Mouse (Mus musculus): ENCODE measurements around the gene Rnf34.

Rnf34 gene

GRCm38 (mm10) chr5:122849521-122850318, at the start of gene Rnf34:
Rnf34 (plus strand) TSS chr5:122850048.
- peak; percentile 96 for DNase-seq (ENCODE audit: extremely low spot score, low spot score)

- DNase-seq (ENCODE audit: extremely low spot score, low spot score): no peak
Measured at GRCm38 (mm10) chr5:122800345-122801010, 49.4 kb upstream of the Rnf34 start.

DNA sequence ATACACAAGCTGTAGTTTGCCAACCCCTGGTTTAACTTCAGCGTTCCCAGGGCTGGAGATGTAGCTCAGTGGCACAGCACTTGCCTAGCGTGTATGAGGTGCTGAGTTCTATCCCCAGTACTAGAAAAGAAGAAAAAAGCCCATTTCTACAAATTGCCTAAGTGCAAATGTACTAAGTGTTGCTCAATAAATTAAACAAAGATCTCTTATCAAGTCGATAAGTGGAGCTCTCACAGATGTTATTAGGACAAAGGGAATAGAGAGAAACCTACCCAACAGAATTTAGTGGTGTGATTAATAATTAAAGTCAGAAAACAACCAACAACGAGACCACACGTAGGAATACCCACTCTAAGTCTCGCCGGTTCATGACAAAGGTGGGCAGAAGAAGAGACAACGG, 48.2 kb upstream of the Rnf34 start:
- DNase-seq (ENCODE audit: extremely low spot score, low spot score): no peak

DNA sequence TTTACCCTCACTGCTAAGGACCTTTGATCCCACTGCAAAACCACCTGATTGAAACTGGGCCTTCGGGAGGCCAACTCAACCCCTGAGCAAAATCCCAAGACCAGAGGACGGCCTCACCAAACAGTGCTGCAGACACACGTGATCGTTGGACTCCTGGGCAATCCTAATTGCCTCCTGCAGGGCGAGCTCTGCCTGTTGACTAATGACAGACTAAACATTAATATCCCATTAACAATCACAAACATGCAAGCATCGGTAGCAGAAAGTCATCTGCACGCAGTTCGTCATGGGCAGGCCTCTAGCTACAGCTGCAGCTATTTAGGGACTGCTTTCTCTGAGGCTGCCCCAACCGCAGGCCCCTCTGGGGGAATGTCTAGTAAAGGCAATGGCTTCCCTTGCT, 47.1 kb upstream of the Rnf34 start:
- DNase-seq (ENCODE audit: extremely low spot score, low spot score): no peak

GRCm38 (mm10) chr5:122805503-122805902, 44.3 kb upstream of the Rnf34 start:
- DNase-seq (ENCODE audit: extremely low spot score, low spot score): no peak

DNA sequence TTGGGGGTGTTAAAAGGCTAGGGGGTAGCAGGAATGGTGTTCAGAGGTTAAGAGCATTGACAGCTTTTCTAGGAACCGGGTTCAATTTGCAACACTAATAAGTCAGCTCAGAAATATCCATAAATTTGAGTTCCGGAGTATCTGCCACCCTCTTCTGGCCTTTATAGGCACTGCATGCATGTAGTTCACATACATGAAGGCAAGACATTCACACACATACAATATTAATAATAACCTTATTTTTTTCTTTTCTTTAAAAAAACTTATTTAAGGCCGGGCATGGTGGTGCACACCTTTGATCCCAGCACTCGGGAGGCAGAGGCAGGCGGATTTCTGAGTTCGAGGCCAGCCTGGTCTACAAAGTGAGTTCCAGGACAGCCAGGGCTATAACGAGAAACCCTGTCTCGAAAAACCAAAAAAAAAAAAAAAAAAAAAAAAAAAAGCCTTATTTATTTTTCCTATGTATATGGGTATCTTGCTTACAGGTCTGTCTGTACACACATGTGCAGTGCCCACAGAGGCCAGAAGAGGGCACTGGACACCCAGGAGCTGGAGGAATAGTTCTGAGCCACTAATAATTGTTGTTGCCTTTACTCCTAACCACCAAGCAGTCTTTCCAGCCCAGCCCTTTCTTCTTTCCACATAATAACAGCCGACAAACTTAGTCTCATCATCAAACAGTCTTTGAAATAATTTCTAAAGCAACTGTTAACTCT, 38.3 kb upstream of the Rnf34 start:
- peak; percentile 54 for DNase-seq (ENCODE audit: extremely low spot score, low spot score)

DNA sequence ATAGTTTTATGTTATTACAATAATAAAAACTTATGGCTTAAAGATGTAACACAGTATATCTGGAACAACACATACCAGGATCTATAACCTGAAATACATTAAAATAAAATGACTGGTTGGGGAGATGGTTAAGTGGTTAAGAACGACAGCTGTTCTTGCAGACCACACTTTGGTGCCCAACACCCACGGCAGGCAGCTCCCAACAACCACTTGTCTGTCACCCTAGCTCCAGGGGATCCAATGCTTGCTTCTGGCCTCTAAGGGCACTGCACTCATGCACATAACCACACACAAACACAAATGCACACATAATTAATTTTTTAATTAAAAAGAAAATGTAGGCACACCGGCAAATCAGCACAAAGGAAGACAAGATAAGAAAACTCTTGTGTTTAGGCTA, 37.1 kb upstream of the Rnf34 start:
- no peak for DNase-seq (ENCODE audit: extremely low spot score, low spot score)

GRCm38 (mm10) chr5:122820777-122821523, 28.9 kb upstream of the Rnf34 start, which contains the start of gene Anapc5:
Anapc5 (minus strand) TSS chr5:122821339.
- DNase-seq (ENCODE audit: extremely low spot score, low spot score): peak; percentile 93

- no peak for DNase-seq (ENCODE audit: extremely low spot score, low spot score)
Measured at GRCm38 (mm10) chr5:122821524-122821885, 28.3 kb upstream of the Rnf34 start.

DNA sequence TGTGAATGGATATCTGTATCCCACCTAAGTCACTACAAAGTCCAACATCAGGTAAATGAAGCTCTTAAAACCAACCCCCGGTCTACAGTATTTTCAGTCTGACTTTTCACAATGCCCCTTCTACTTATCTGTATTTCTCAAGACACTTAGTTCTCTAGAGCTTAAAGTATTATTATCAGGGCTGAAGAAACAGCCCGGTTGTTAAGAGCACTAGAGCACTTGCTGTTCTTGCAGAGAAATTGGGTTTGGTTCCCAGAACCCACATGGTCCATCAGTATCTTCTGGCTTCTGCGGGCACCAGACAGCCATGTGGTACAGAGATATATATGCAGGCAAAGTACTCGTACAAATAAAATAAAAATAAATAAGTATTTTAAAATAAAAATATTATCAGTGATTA, 27.4 kb upstream of the Rnf34 start:
- no peak for DNase-seq (ENCODE audit: extremely low spot score, low spot score)

DNA sequence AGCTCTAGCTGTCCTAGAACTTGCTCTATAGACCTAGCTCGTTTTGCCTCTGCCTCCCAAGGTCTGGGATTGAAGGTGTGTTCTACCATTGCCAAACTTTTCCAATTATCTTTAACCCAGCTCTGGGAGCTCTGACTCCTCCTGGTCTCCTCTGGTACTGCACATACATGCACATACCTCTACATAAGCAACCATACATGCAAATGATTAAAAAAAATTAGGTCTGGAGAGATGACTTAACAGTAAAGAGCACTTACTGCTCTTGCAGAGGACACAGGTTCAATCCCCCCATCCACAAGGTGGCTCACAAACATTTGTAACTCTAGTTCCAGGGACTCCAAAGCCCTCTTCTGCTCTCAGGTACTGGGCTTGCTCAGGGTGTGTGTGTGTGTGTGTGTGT, 25.9 kb upstream of the Rnf34 start:
- DNase-seq (ENCODE audit: extremely low spot score, low spot score): no peak

- DNase-seq (ENCODE audit: extremely low spot score, low spot score): no peak
Measured at GRCm38 (mm10) chr5:122824450-122824849, 25.4 kb upstream of the Rnf34 start.

- DNase-seq (ENCODE audit: extremely low spot score, low spot score): no peak
Measured at GRCm38 (mm10) chr5:122825099-122825498, 24.7 kb upstream of the Rnf34 start.

GRCm38 (mm10) chr5:122832536-122832935, 17.3 kb upstream of the Rnf34 start:
- DNase-seq (ENCODE audit: extremely low spot score, low spot score): no peak

DNA sequence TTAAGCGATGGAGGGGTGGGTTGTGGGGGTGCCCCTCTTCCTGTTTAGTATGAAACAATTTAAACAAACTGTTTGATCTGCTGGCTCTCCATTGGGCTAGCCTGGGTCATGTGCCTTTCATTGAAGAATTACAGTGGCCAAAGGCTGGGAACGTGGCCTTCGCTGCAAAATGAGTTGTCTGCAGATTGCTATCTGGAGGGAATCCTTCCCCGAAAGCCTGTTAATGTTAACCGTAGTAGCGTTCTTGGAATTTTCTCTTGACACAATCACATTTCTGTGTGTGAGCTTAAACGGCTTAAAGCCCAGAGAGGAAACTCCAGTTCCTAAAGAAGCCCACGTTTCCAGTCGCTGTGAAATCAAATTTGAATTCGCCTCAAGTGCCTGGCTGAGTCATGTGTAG, 16.9 kb upstream of the Rnf34 start:
- no peak for DNase-seq (ENCODE audit: extremely low spot score, low spot score)

- DNase-seq (ENCODE audit: extremely low spot score, low spot score): no peak
Measured at GRCm38 (mm10) chr5:122841126-122841525, 8.7 kb upstream of the Rnf34 start.

DNA sequence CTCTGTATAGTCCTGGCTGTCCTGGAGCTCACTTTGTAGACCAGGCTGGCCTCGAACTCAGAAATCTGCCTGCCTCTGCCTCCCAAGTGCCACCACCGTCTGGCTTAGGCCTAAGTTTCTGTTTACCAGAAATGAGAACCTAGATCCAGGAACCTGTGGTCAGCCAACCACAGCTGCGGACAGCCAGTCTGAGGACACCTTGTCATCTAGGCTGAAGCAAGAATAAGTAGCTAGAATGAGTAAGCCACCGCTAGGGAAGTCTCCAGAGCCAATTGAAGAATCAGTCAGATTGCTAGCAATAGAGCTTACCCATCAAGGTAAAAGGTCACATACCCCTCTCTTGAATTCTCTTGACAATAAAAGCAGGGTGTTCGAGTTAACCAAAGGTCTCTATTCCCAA, 6.0 kb upstream of the Rnf34 start:
- DNase-seq (ENCODE audit: extremely low spot score, low spot score): no peak

GRCm38 (mm10) chr5:122850319-122851002, 613 bp downstream of the Rnf34 start:
- no peak for DNase-seq (ENCODE audit: extremely low spot score, low spot score)

DNA sequence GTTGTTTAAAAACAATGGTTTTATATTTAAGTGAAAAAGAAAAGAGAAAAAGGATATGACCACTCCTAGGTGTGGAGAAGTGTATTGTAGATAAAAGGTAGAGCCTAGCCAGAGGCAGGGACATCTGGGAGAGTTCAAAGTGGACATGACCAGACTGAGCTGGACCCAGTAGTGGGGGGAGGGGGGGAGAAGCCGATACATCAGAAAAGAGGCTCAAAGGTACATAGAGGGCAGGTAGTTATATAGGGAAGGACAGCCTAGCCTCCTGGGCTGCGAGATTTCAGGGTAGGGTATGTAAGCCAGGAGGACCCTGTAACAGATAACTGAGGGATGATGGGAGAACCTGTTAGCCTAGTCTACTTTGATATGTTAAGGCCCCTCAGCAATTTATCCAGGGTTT, 2.8 kb downstream of the Rnf34 start:
- DNase-seq (ENCODE audit: extremely low spot score, low spot score): no peak

- DNase-seq (ENCODE audit: extremely low spot score, low spot score): no peak
Measured at GRCm38 (mm10) chr5:122855858-122856257, 6.0 kb downstream of the Rnf34 start.

- DNase-seq (ENCODE audit: extremely low spot score, low spot score): no peak
Measured at GRCm38 (mm10) chr5:122863053-122863452, 13.2 kb downstream of the Rnf34 start.

Measured in neural tube, embryonic 10.5 days (tissue).